Comparison of ENCODE assay signal across 9 mouse cellular contexts in genomic region chr17:34561200-34561599, GRCm38 (mm10). TPM values are rescaled to one million over a fixed set of nuclear protein-coding genes. Genes with fewer than 3 reads are reported as not detected.
A peak's percentile ranks its signal among the peaks of the same experiment; 100 is the strongest.
DNase-seq lines count a peak whose midpoint lies in the region; ATAC-seq and TF ChIP-seq lines count a peak whose summit lies in the region.
"Had no signal": no experiment of that assay in that cellular context is flagged by ENCODE, and none has a peak within 500 bp of the region (broad histone marks: within the 10 kb centered on the region; RNA-seq: fewer than 3 reads in every experiment).

No protein-coding gene starts in this region.

- H3K9ac ChIP-seq in kidney, embryonic 14.5 days (ENCODE audit: low read depth, low read length): no peak overlapping the region
- no peak overlapping the region for H3K9ac ChIP-seq in CH12.LX (ENCODE audit: insufficient read depth, low read depth)
- no peak overlapping the region for H3K9ac ChIP-seq in liver, embryonic 15.5 days

- WGBS in kidney, embryonic 14.5 days: 49% methylated on average over 8 of the region's 8 CpGs
- WGBS in liver, embryonic 15.5 days (ENCODE audit: insufficient replicate concordance): 24% methylated on average over 8 of the region's 8 CpGs

- no peak for DNase-seq in kidney, adult 11 months
- peak; percentile 54 for DNase-seq in CH12.LX (ENCODE audit: extremely low read depth)
- DNase-seq in R1 (ENCODE audit: low read depth, low spot score): peak; percentile 30
- no peak for DNase-seq in right cerebral cortex, adult 18-20 months
- DNase-seq in c-Kit-positive CD71-positive TER-119-positive erythroid progenitor cells, embryonic 14.5 days (ENCODE audit: low spot score): no peak
- no peak for DNase-seq in kidney, adult 18-20 months
- DNase-seq: kidney, postnatal 10 days had no signal

- peaks cover 8% of the 10 kb centered on the region for H3K4me1 ChIP-seq in kidney, embryonic 14.5 days (ENCODE audit: control insufficient read depth, insufficient read depth, low read length)
- H3K4me1 ChIP-seq in CH12.LX (ENCODE audit: control insufficient read depth in 1 of 2, insufficient read depth in 2 of 2): peaks cover 0 to 9% of the 10 kb centered on the region in 2 experiments; a peak in 2 of 4 replicates
- peaks cover 18% of the 10 kb centered on the region for H3K4me1 ChIP-seq in liver, embryonic 15.5 days (replicated peaks)

- TF ChIP-seq CTCF in CH12.LX (conservative IDR thresholded peaks at IDR 0.05 in 1 of 2, IDR thresholded peaks at IDR 0.05 in 1 of 2; ENCODE audit: low read depth in 2 of 2, low read length in 2 of 2): no peak

- H3K9me3 ChIP-seq in kidney, embryonic 14.5 days (ENCODE audit: control insufficient read depth, low read length): no peaks in the 10 kb centered on the region
- peaks cover 8% of the 10 kb centered on the region for H3K9me3 ChIP-seq in CH12.LX (replicated peaks; ENCODE audit: low read length)
- H3K9me3 ChIP-seq in liver, embryonic 15.5 days (replicated peaks): no peaks in the 10 kb centered on the region

- in situ Hi-C loops in CH12.LX (cut with MboI; ENCODE audit: low pct_ligation_motif_present, low pct_unique_long_range_greater_than_20kb, low sequenced_read_pairs): no loop called here

- no peak for TF ChIP-seq POLR2A in CH12.LX (IDR thresholded peaks at IDR 0.05; ENCODE audit: low read depth, low read length)

- dilution Hi-C loops in CH12.LX (cut with MboI; ENCODE audit: extremely low pct_ligation_motif_present, extremely low pct_unique_long_range_greater_than_20kb, low sequenced_read_pairs): no loop called here

- no peak for TF ChIP-seq EP300 in CH12.LX (IDR thresholded peaks at IDR 0.05; ENCODE audit: low read length)

- H3K79me2 ChIP-seq in CH12.LX (replicated peaks; ENCODE audit: control insufficient read depth, extremely low read depth, insufficient read depth, poor library complexity, severe bottlenecking): no peaks in the 10 kb centered on the region

- TF ChIP-seq RAD21 in CH12.LX (IDR thresholded peaks at IDR 0.05; ENCODE audit: low read depth, low read length): no peak

- no peak overlapping the region for H3K4me3 ChIP-seq in kidney, embryonic 14.5 days (ENCODE audit: low read length)
- H3K4me3 ChIP-seq in CH12.LX (replicated peaks in 1 of 3; ENCODE audit: low read depth in 2 of 3, low read length in 2 of 3, poor library complexity in 1 of 3): no peak overlapping the region
- H3K4me3 ChIP-seq in liver, embryonic 15.5 days (replicated peaks): no peak overlapping the region

- H3K27ac ChIP-seq in kidney, embryonic 14.5 days (ENCODE audit: low read depth, low read length): peak overlapping the region; percentile 30; the same call in 1 of the 2 replicates
- H3K27ac ChIP-seq in CH12.LX (ENCODE audit: insufficient read depth, low read depth): no peak overlapping the region
- H3K27ac ChIP-seq in liver, embryonic 15.5 days (replicated peaks): 0 out of 2 replicates have a peak overlapping the region, but pooled peaks have one; percentile 15

- H3K36me3 ChIP-seq in kidney, embryonic 14.5 days (ENCODE audit: control insufficient read depth, insufficient read depth, low read length): no peaks in the 10 kb centered on the region
- peaks cover 0 to 17% of the 10 kb centered on the region in 2 experiments for H3K36me3 ChIP-seq in CH12.LX (replicated peaks in 1 of 2; ENCODE audit: control insufficient read depth in 1 of 2, insufficient read depth in 1 of 2, low read length in 1 of 2)
- H3K36me3 ChIP-seq in liver, embryonic 15.5 days (replicated peaks): no peaks in the 10 kb centered on the region

- H3K4me2 ChIP-seq in kidney, embryonic 14.5 days (replicated peaks; ENCODE audit: low read depth, low read length): no peak overlapping the region
- peak overlapping the region; percentile 60 for H3K4me2 ChIP-seq in CH12.LX (ENCODE audit: insufficient read depth, low read depth, poor library complexity, severe bottlenecking)
- H3K4me2 ChIP-seq in liver, embryonic 15.5 days: peak overlapping the region; percentile 27; the same call in 1 of the 2 replicates

- no peak for ATAC-seq in kidney, embryonic 14.5 days (ENCODE audit: low FRiP score, low TSS enrichment)
- no peak for ATAC-seq in liver, embryonic 15.5 days (ENCODE audit: insufficient read depth)

- no peaks in the 10 kb centered on the region for H3K27me3 ChIP-seq in kidney, embryonic 14.5 days (ENCODE audit: control insufficient read depth, insufficient read depth, low read length)
- H3K27me3 ChIP-seq in CH12.LX (replicated peaks): peaks cover 28% of the 10 kb centered on the region
- H3K27me3 ChIP-seq in liver, embryonic 15.5 days: peaks cover 25% of the 10 kb centered on the region; the same call in 1 of the 2 replicates

TF ChIP-seq in CH12.LX, 34 proteins besides CTCF, POLR2A, EP300 and RAD21:
- TF ChIP-seq IRF4 (IDR thresholded peaks at IDR 0.05; ENCODE audit: low read depth, low read length): no peak
- no peak for TF ChIP-seq RCOR1 (conservative IDR thresholded peaks at IDR 0.05; ENCODE audit: low read depth, low read length)
- TF ChIP-seq USF1 (IDR thresholded peaks at IDR 0.05; ENCODE audit: low read depth, low read length): no peak
- TF ChIP-seq NRF1 (IDR thresholded peaks at IDR 0.05; ENCODE audit: low read depth, low read length): peak; percentile 37; the same call in 1 of the 2 replicates

RNA-seq across cellular contexts. Expression of gene Notch4, which starts 2.9 kb away (rescaled TPM):
- polyA plus RNA-seq in kidney, embryonic 14.5 days (2014; fragmentation: Nextera tagmentation; extraction: Ambion mirVana): 9.7 and 11.2 TPM in 2 replicates
- total RNA-seq in CH12.LX (2012; rRNA removed) (0.25 and 0.29 TPM in 2 replicates), CH12.LX (2014; rRNA removed) (not detected in 2 replicates)
- 0.55 TPM in 1 of 2 replicates, not detected in the other for polyA plus RNA-seq in CH12.LX (2012; ENCODE audit: insufficient read length, low read depth)
- 0.64 and 0.75 TPM in 2 replicates for polyA plus RNA-seq in liver, embryonic 15.5 days (2015; fragmentation: Nextera tagmentation; extraction: Ambion mirVana)

RNA-seq across cellular contexts. Expression of gene Gpsm3, which starts 28.4 kb away (rescaled TPM):
- polyA plus RNA-seq in kidney, embryonic 14.5 days (2014; fragmentation: Nextera tagmentation; extraction: Ambion mirVana): 19.3 and 21.4 TPM in 2 replicates
- total RNA-seq in CH12.LX (2012; rRNA removed): 14.9 and 18.2 TPM in 2 replicates
- 8.5 and 13.0 TPM in 2 replicates for total RNA-seq in CH12.LX (2014; rRNA removed)
- polyA plus RNA-seq in CH12.LX (2012; ENCODE audit: insufficient read length, low read depth): 38.7 and 52.6 TPM in 2 replicates
- 14.9 and 17.6 TPM in 2 replicates for polyA plus RNA-seq in liver, embryonic 15.5 days (2015; fragmentation: Nextera tagmentation; extraction: Ambion mirVana)

RNA-seq across cellular contexts. Expression of gene Pbx2, which starts 29.9 kb away (rescaled TPM):
- polyA plus RNA-seq in kidney, embryonic 14.5 days (2014; fragmentation: Nextera tagmentation; extraction: Ambion mirVana): 17.8 and 20.9 TPM in 2 replicates
- total RNA-seq in CH12.LX (2012; rRNA removed) (34.8 and 41.0 TPM in 2 replicates), CH12.LX (2014; rRNA removed) (30.0 and 31.9 TPM in 2 replicates)
- polyA plus RNA-seq in CH12.LX (2012; ENCODE audit: insufficient read length, low read depth): 41.7 and 50.5 TPM in 2 replicates
- polyA plus RNA-seq in liver, embryonic 15.5 days (2015; fragmentation: Nextera tagmentation; extraction: Ambion mirVana): 2.4 and 2.8 TPM in 2 replicates

RNA-seq across cellular contexts. Expression of gene Ager, which starts 36.5 kb away (rescaled TPM):
- polyA plus RNA-seq in kidney, embryonic 14.5 days (2014; fragmentation: Nextera tagmentation; extraction: Ambion mirVana): 5.8 and 6.6 TPM in 2 replicates
- total RNA-seq in CH12.LX (2012; rRNA removed) (0.76 and 0.81 TPM in 2 replicates), CH12.LX (2014; rRNA removed) (0.55 and 0.92 TPM in 2 replicates)
- 3.5 and 4.1 TPM in 2 replicates for polyA plus RNA-seq in CH12.LX (2012; ENCODE audit: insufficient read length, low read depth)
- polyA plus RNA-seq in liver, embryonic 15.5 days (2015; fragmentation: Nextera tagmentation; extraction: Ambion mirVana): 0.70 and 0.88 TPM in 2 replicates

RNA-seq across cellular contexts. Expression of gene Rnf5, which starts 42.3 kb away (rescaled TPM):
- polyA plus RNA-seq in kidney, embryonic 14.5 days (2014; fragmentation: Nextera tagmentation; extraction: Ambion mirVana): 118 and 139 TPM in 2 replicates
- total RNA-seq in CH12.LX (2012; rRNA removed) (16.5 and 20.6 TPM in 2 replicates), CH12.LX (2014; rRNA removed) (6.5 and 8.4 TPM in 2 replicates)
- 35.1 and 48.9 TPM in 2 replicates for polyA plus RNA-seq in CH12.LX (2012; ENCODE audit: insufficient read length, low read depth)
- 88.4 and 106 TPM in 2 replicates for polyA plus RNA-seq in liver, embryonic 15.5 days (2015; fragmentation: Nextera tagmentation; extraction: Ambion mirVana)

Comparison
In these comparisons a context has a peak if more than half of its experiments do, and no peak if none do; other contexts are left out.
1. DNase-seq: peak in CH12.LX (single experiment) and R1 (single experiment); none in kidney, adult 11 months (single experiment), right cerebral cortex, adult 18-20 months (single experiment), c-Kit-positive CD71-positive TER-119-positive erythroid progenitor cells, embryonic 14.5 days (single experiment) and kidney, adult 18-20 months (single experiment).